Mouse (Mus musculus) heart, adult 2 months (tissue): ENCODE data around the gene Duox2.

Source experiments
- CTCF ChIP-seq: fragments of 200-600 bp; IDR thresholded peaks from 2 replicates; pipeline ENCODE4 v1.8.1; 2022; ENCODE audit warnings: antibody characterized with exemption, mild to moderate bottlenecking, moderate library complexity
- EP300 ChIP-seq: fragments of 200-500 bp; IDR thresholded peaks from 2 replicates; pipeline ENCODE4 v1.6.1; 2011; ENCODE audit warnings: low read depth, low read length, control low read depth; ENCODE audit not compliant: insufficient read depth
- POLR2A ChIP-seq: fragments of 200-500 bp; IDR thresholded peaks from 2 replicates; pipeline ENCODE4 v1.6.1; 2011; ENCODE audit warnings: mild to moderate bottlenecking, low read depth, low read length, control low read depth; ENCODE audit not compliant: insufficient read depth

- TF ChIP-seq CTCF = no peak
- no peak for TF ChIP-seq POLR2A
- TF ChIP-seq EP300 = no peak
These were observed 766 bp downstream of the Duox2 start for GRCm38 (mm10) chr2:122297271-122298095.
